ENCODE assay signal across 8 mouse cellular contexts in the genomic region with DNA sequence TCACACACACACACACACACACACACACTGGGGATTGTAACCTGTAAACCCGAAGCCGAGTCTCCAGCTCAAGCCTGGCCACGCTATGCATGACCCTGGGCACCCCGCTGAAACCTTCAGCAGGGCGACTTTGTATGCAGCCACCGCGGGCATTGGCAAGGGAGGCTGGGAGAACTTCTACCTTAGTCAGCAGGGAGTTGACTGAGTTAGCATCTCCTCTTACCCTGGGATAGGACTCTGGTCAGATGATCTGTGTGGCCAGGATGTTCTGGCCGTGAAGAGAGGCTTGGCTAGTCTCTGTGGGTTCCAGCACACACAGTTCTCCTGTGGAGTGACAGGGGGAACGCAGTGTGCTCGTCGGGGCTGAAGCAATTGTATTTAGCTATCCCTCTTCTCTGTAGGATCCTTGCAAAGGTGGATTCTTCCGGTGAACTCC. TPM values are rescaled to one million over a fixed set of nuclear protein-coding genes. Genes with fewer than 3 reads are reported as not detected.
A peak's percentile ranks its signal among the peaks of the same experiment; 100 is the strongest.
DNase-seq lines count a peak whose midpoint lies in the region; ATAC-seq and TF ChIP-seq lines count a peak whose summit lies in the region.

No protein-coding gene starts in this region.

- no peak for TF ChIP-seq CTCF in hindbrain, postnatal 0 days (IDR thresholded peaks at IDR 0.05; ENCODE audit: low read depth)

- peak overlapping the region; percentile 53 for H3K4me2 ChIP-seq in hindbrain, postnatal 0 days (ENCODE audit: low read depth, low read length)
- peak overlapping the region; percentile 83 for H3K4me2 ChIP-seq in liver, embryonic 11.5 days

- peaks cover 22% of the 10 kb centered on the region for H3K4me1 ChIP-seq in hindbrain, postnatal 0 days (ENCODE audit: insufficient read depth, low read length)
- H3K4me1 ChIP-seq in liver, embryonic 11.5 days (replicated peaks; ENCODE audit: control insufficient read depth, insufficient read depth, low read length), result peaks cover 32% of the 10 kb centered on the region

- DNase-seq in left cerebral cortex, adult 18-20 months (ENCODE audit: low spot score in 2 of 2), result peak; percentile 13 to 36
- no peak for DNase-seq in left cerebral cortex, adult 8-10 months (ENCODE audit: low spot score in 2 of 2)
- DNase-seq in cerebellum, postnatal 36 days, result peak; percentile 13 to 30
- DNase-seq in gastrocnemius, postnatal 14 days, result peak; percentile 65
- peak; percentile 31 for DNase-seq in hindbrain, postnatal 0 days (ENCODE audit: low spot score)
- no peak for DNase-seq in liver, embryonic 11.5 days (ENCODE audit: low spot score)
- peak; percentile 44 for DNase-seq in neural tube, embryonic 10.5 days (ENCODE audit: extremely low spot score, low spot score)
- DNase-seq in thymus, postnatal 25 days, result no peak

- ATAC-seq in hindbrain, postnatal 0 days, result peak; percentile 67; the same call in 1 of the 2 replicates
- ATAC-seq in liver, embryonic 11.5 days (replicated peaks; ENCODE audit: low FRiP score), result peak; percentile 74

- 0 out of 2 replicates have a peak overlapping the region, but pooled peaks have one; percentile 21 for H3K9ac ChIP-seq in hindbrain, postnatal 0 days (replicated peaks; ENCODE audit: low read length)
- peak overlapping the region; percentile 61 for H3K9ac ChIP-seq in liver, embryonic 11.5 days (ENCODE audit: low read depth, low read length)

- peak overlapping the region; percentile 13 for H3K4me3 ChIP-seq in hindbrain, postnatal 0 days (ENCODE audit: low read length)
- H3K4me3 ChIP-seq in liver, embryonic 11.5 days (ENCODE audit: low read depth, low read length), result peak overlapping the region; percentile 41

- H3K27ac ChIP-seq in hindbrain, postnatal 0 days, result peak overlapping the region; percentile 12; the same call in 1 of the 2 replicates
- peak overlapping the region; percentile 51; the same call in 1 of the 2 replicates for H3K27ac ChIP-seq in liver, embryonic 11.5 days (ENCODE audit: low read depth, low read length)

- 6% methylated on average over 12 of the region's 12 CpGs for WGBS in hindbrain, postnatal 0 days
- 3% methylated on average over 12 of the region's 12 CpGs for WGBS in liver, embryonic 11.5 days

- intact Hi-C loops in gastrocnemius, postnatal 14 days (cut with DNase I; ENCODE audit: low total_unique reads), result no loop called here

- H3K9me3 ChIP-seq in hindbrain, postnatal 0 days (ENCODE audit: low read length), result no peaks in the 10 kb centered on the region
- H3K9me3 ChIP-seq in liver, embryonic 11.5 days (ENCODE audit: control insufficient read depth, low read length), result no peaks in the 10 kb centered on the region

- no peaks in the 10 kb centered on the region for H3K36me3 ChIP-seq in hindbrain, postnatal 0 days (ENCODE audit: insufficient read depth, low read length)
- H3K36me3 ChIP-seq in liver, embryonic 11.5 days (ENCODE audit: control insufficient read depth, insufficient read depth, low read length), result no peaks in the 10 kb centered on the region

- no peaks in the 10 kb centered on the region for H3K27me3 ChIP-seq in hindbrain, postnatal 0 days (ENCODE audit: insufficient read depth, low read length)
- no peaks in the 10 kb centered on the region for H3K27me3 ChIP-seq in liver, embryonic 11.5 days (replicated peaks; ENCODE audit: control insufficient read depth, insufficient read depth, low read length)

RNA-seq across cellular contexts. Expression of a gene that starts 49.8 kb away (rescaled TPM):
- 10 to 100 TPM; 22.0 to 23.2 TPM for total RNA-seq in left cerebral cortex, adult 18-20 months (2021)
- total RNA-seq in left cerebral cortex, adult 8-10 months (2022), result 10 to 100 TPM; 21.9 to 23.5 (median 22.6) TPM
- total RNA-seq in gastrocnemius, postnatal 14 days (2021), result 10 to 100 TPM; 24.0 to 30.4 TPM
- total RNA-seq in hindbrain, postnatal 0 days (2014; rRNA removed), result 19.1 and 21.2 TPM in 2 replicates
- 16.3 and 16.4 TPM in 2 replicates for polyA plus RNA-seq in hindbrain, postnatal 0 days (2015; fragmentation: Nextera tagmentation; extraction: Ambion mirVana)
- 14.8 and 15.0 TPM in 2 replicates for polyA plus RNA-seq in liver, embryonic 11.5 days (2014; fragmentation: Nextera tagmentation; extraction: Ambion mirVana)

Comparison
In these comparisons a context has a peak if more than half of its experiments do, and no peak if none do; other contexts are left out.
1. DNase-seq: peak in left cerebral cortex, adult 18-20 months (2 of 2), cerebellum, postnatal 36 days (2 of 2), gastrocnemius, postnatal 14 days (single experiment), hindbrain, postnatal 0 days (single experiment) and neural tube, embryonic 10.5 days (single experiment); none in left cerebral cortex, adult 8-10 months (0 of 2), liver, embryonic 11.5 days (single experiment) and thymus, postnatal 25 days (single experiment).